Mouse (Mus musculus): Measurements from ENCODE around the gene Mtg2.

Gene Mtg2

GRCm38 (mm10) chr2:180070481-180071453, at the start of gene Mtg2:
Gene Mtg2 (plus strand): TSS chr2:180070588.
- DNase-seq: peak; percentile 93

- no peak for DNase-seq
Observed at GRCm38 (mm10) chr2:180020919-180021318, 49.5 kb upstream of the Mtg2 start.

GRCm38 (mm10) chr2:180022751-180023150, 47.6 kb upstream of the Mtg2 start:
- DNase-seq: no peak

DNA sequence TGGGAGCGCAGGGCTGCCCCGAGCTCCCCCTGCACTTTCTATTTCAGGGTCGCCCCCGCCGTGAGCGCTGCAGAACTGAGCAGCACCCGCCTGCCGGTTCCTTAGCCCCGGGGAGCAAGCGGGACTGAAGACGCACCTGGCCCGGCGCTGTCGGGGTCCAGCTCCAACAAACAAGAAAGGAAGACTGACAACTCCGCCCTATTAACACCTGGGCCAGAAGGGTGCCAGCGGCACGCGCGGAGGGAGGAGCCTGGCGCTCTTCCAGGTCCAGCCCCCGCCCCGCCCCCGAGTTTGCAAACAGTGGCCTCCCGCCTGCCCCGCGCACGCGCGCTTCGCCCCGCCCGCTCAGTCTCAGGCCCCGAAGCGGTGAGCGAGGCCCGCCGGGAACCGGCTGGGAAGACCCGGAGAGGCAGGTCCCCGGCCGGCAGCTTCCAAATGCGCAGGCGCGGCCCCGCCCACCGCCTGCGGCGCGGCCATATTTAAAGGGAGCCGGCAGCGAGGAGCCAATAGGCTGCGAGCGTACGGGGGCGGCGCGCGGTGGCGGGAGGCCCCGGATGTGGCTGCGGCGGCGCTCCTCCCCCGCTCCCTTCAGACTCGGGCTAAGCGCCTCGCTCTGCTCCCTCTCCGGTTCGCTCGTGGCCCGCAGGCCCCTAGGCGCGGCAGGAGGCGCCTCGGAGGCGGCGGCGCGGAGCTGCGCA, 45.8 kb upstream of the Mtg2 start, which contains the start of gene Lsm14b:
Lsm14b (plus strand) TSS at position 587 of the 698 bp plus-strand sequence.
- DNase-seq: peak; percentile 99

- peak; percentile 59 for DNase-seq
Observed at GRCm38 (mm10) chr2:180025135-180025860, 45.1 kb upstream of the Mtg2 start.

DNA sequence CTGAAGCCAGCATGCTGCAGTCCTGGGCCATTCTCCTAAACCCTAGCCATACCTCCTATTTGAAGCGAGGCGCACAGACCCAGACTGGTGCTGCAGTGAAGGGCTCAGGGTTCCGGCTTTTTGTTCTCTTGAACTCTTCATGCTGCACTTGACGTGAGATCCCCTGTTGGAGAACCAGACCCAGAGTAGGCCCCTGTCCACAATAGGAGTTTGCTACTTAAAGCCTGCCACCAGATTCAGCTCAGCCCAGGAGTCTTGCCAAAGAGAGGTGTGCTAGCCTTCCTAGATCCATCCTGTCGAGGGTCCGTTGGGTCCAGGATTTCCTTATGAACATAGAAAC, 44.6 kb upstream of the Mtg2 start:
- DNase-seq: no peak

GRCm38 (mm10) chr2:180027768-180028167, 42.6 kb upstream of the Mtg2 start:
- no peak for DNase-seq

DNA sequence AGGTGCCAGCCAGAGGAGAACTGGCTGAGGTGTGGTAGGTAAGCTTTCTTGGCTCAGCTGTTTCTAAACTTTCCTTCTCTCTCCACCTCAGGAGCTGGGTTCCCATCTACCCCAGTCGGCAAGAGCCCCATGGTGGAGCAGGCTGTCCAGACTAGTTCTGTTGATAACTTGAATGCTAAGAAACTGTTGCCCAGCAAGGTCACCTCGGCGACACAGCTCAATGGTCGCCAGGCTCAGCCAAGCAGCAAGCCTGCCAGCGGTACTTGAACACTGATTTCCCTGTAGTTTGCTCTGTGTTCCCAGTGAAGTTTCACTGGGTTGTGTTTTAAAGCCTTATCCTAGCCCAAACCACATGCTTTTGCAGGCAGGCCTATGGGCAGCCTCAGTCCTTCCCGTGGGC, 39.1 kb upstream of the Mtg2 start:
- DNase-seq: no peak

GRCm38 (mm10) chr2:180032925-180033324, 37.5 kb upstream of the Mtg2 start:
- no peak for DNase-seq

DNA sequence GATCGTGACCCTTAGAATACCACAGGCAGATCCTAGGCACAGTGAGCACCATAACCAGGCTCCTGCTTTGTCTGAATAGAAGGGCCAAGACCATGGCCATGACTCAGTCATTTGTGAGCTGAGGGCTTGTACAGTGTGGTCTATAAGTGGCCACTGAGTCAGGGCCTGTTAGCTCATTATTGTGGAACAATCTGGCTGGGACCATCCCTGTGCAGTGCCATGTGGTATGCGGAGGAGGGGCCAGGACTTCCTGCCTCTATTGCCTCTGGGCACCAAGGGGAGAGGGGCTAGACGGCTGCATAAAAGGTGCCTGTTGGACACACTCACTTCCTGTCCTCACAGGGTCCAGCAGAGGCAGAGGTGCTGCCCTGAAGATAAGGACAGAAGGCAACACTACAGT, 36.4 kb upstream of the Mtg2 start:
- no peak for DNase-seq

DNA sequence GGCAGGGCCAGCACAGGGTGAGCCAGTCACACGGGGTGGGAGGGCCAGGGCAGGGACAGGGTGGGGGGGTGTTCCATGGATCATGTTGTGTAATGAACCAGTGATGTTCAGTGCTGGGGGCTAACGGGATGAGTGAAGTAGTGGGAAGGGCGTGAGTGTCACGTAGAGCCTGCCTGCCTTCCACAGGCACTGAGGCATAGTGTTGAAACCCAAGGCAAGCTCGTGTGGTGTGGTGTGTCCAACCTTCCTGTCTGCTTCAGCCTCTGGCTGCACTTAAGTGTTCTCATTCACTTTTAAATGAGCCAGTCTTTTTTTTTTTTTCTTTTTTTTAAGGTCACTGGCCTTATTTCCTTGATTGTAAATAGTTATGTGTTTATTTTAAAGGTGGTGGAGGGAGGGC, 35.6 kb upstream of the Mtg2 start:
- no peak for DNase-seq

GRCm38 (mm10) chr2:180040406-180040805, 30.0 kb upstream of the Mtg2 start:
- no peak for DNase-seq

- peak; percentile 32 for DNase-seq
Observed at GRCm38 (mm10) chr2:180041577-180042255, 28.7 kb upstream of the Mtg2 start.

- peak; percentile 89 for DNase-seq
Observed at GRCm38 (mm10) chr2:180042256-180042857, 28.0 kb upstream of the Mtg2 start, which contains the start of the genes Psma7 and Ss18l1. Gene Psma7 (minus strand): TSS chr2:180042433. Gene Ss18l1 (plus strand): TSS chr2:180042509.

GRCm38 (mm10) chr2:180042858-180043515, 27.4 kb upstream of the Mtg2 start:
- peak; percentile 63 for DNase-seq

DNA sequence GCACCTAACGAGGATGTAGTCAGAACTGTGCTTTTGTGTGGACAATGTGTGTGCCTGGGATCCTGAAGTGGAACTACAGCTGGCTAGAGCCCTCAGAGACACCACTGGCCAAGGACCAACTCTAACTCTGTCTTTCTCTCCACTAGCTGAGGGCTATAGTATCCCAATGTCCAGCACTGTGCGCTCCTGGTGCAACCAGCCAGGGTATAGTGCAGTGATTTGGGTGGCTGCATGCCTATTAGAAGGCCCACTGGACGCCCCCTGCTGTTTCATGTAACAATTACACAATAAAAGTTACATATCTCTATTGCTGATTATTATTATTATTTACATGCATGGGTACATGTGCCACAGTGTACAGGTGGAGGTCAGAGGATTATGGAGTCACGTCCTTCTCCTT, 25.1 kb upstream of the Mtg2 start:
- DNase-seq: no peak

GRCm38 (mm10) chr2:180047580-180047979, 22.8 kb upstream of the Mtg2 start:
- no peak for DNase-seq

- DNase-seq: peak; percentile 80
Observed at GRCm38 (mm10) chr2:180047980-180048635, 22.3 kb upstream of the Mtg2 start.

DNA sequence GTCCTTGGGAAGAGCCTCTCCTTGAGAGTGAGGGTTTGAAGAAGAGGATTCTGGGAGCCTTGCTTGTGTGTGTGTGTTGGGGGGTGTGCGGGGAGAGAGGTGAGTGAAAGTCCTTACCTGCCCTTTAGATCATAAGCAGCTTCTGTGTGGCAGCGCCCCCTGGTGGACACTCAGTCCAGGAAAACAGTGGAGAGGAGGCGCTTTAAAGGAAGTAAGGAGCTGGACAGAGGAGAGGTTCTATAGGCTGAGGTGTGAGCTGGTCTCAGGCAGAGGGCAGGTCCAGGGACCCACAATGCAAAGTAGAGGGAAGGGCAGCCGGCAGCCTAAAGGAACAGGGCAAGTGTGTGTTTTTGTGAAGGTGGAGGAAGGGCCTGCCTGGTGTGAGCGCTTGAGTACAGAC, 19.4 kb upstream of the Mtg2 start:
- DNase-seq: peak; percentile 49

DNA sequence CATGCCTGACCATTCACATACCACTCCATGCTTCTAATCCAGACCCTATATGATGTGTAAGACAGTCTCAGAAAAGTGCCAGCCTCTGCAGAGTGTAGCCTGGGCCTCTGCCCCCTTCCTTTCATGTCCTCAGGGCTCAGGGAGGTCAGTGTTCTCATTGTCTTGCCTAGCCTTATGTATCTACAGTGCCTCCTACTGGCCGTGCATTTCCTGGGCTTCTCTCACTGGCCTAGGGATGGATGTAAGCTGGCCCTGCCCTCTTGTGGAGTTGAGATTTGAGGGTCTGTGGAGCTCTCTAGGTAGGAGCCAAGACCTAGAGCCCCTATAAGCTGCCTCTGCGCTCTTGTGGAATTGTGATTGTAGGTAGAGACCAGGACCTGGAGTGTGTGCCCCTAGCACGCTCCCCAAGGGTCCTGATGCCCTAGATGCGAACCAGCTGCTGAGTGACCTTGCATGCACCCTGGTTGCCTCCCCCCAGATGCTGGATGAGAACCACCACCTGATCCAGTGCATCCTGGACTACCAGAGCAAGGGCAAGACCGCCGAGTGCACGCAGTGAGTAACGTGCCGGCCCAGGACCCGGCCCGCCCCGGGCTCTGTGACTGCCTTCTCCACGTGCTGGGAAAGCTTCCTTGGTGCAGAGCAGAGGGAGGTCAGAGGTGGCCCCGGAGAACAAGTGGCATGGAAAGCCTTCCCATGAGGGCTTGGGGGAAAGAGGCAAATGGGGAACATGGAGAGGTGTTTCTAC, 18.2 kb upstream of the Mtg2 start:
- no peak for DNase-seq
